Mouse (Mus musculus): Measurements from ENCODE around the gene 2310030G06Rik. TPM values are rescaled to one million over a fixed set of nuclear protein-coding genes. Genes with fewer than 3 reads are reported as not detected.
A peak's percentile ranks its signal among the peaks of the same experiment; 100 is the strongest.

2310030G06Rik gene
- polyA plus RNA-seq, 1 experiment: 1.5 TPM

DNA sequence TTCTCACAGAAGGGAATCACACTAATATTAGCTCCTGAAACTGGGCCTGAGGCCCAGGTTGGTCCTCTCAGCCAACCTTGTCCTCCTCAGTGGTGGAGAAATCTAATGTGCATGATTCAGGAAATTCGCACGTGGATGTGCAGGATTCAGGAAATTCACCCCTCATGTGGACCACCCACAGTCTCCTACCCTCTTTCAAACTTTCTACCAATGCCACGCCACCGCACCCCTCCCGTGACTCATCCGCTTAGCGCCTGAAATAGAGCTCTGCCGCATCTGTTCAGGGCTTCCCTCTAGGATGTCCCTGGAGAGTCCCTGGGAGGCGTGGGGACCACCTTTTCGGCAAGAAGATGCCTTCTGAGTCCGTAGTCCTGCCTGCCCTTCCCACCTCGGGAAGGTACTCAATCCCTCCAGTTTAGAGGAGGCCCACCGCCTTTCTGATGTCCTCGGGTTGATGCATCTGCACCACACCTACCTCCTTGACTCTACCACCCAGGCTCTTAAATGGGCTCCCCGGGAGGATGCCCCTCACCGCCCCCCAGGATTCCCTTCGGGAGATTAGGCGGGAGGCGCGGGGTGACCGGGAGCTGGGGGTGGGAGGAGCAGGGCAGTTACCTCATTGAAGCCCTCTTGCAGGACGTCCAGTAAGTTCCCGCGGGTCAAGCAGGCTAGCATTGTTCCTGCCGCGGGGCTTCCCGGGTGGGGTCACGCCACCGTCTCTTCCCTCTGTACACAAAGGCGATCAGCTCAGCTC is 19.0 kb downstream of the 2310030G06Rik start:
- Histone ChIP-seq H3K9me3 (no peaks in the 10 kb centered on the region), H3K4me1 (peaks cover 30% of the 10 kb centered on the region), H3K4me3 (replicated peaks) (peak overlapping the region; percentile 94), H3K27me3 (replicated peaks) (peaks cover 68% of the 10 kb centered on the region), H3K36me3 (replicated peaks; ENCODE audit: low read length) (no peaks in the 10 kb centered on the region)
- TF ChIP-seq FLI1 (IDR thresholded peaks at IDR 0.05; ENCODE audit: low read length): no peak
- TF ChIP-seq GATA1 (IDR thresholded peaks at IDR 0.05; ENCODE audit: borderline replicate concordance, low read length): no peak

- H3K4me3 ChIP-seq (replicated peaks): no peak overlapping the region
- no peaks in the 10 kb centered on the region for H3K36me3 ChIP-seq (replicated peaks; ENCODE audit: low read length)
- H3K4me1 ChIP-seq: peaks cover 30% of the 10 kb centered on the region
- peaks cover 68% of the 10 kb centered on the region for H3K27me3 ChIP-seq (replicated peaks)
- H3K9me3 ChIP-seq: no peaks in the 10 kb centered on the region
- no peak for TF ChIP-seq GATA1 (IDR thresholded peaks at IDR 0.05; ENCODE audit: borderline replicate concordance, low read length)
- no peak for TF ChIP-seq FLI1 (IDR thresholded peaks at IDR 0.05; ENCODE audit: low read length)
These were observed 20.3 kb downstream of the 2310030G06Rik start for GRCm38 (mm10) chr9:50725921-50726590.

GRCm38 (mm10) chr9:50724661-50725330 is 21.5 kb downstream of the 2310030G06Rik start:
- peaks cover 69% of the 10 kb centered on the region for H3K27me3 ChIP-seq (replicated peaks)
- TF ChIP-seq GATA1 (IDR thresholded peaks at IDR 0.05; ENCODE audit: borderline replicate concordance, low read length) (no peak), FLI1 (IDR thresholded peaks at IDR 0.05; ENCODE audit: low read length) (no peak)
- H3K4me3 ChIP-seq (replicated peaks): no peak overlapping the region
- H3K36me3 ChIP-seq (replicated peaks; ENCODE audit: low read length): no peaks in the 10 kb centered on the region
- H3K4me1 ChIP-seq: peaks cover 28% of the 10 kb centered on the region
- H3K9me3 ChIP-seq: no peaks in the 10 kb centered on the region

DNA sequence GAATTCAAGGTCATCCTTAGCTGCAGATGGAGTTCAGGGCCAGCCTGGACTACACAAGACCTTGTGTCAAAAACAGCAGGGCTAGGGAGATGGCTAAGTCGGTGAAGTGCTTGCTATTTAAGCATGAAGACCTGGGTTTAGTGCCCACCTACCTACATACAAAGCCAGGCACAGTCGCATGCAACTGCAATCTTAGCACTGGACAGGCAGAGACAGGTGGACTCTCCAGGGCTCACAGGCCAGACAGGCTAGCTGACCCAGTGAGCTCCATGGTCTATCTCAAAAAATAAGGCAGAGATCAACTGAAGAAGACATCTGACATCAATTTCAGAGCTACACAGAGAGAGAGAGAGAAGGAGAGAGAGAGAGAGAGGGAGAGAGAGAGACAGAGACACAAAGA is 22.2 kb downstream of the 2310030G06Rik start:
- H3K4me1 ChIP-seq: peaks cover 21% of the 10 kb centered on the region
- no peaks in the 10 kb centered on the region for H3K9me3 ChIP-seq
- H3K4me3 ChIP-seq (replicated peaks): no peak overlapping the region
- peaks cover 70% of the 10 kb centered on the region for H3K27me3 ChIP-seq (replicated peaks)
- H3K36me3 ChIP-seq (replicated peaks; ENCODE audit: low read length): no peaks in the 10 kb centered on the region
- TF ChIP-seq GATA1 (IDR thresholded peaks at IDR 0.05; ENCODE audit: borderline replicate concordance, low read length) (no peak), FLI1 (IDR thresholded peaks at IDR 0.05; ENCODE audit: low read length) (no peak)

DNA sequence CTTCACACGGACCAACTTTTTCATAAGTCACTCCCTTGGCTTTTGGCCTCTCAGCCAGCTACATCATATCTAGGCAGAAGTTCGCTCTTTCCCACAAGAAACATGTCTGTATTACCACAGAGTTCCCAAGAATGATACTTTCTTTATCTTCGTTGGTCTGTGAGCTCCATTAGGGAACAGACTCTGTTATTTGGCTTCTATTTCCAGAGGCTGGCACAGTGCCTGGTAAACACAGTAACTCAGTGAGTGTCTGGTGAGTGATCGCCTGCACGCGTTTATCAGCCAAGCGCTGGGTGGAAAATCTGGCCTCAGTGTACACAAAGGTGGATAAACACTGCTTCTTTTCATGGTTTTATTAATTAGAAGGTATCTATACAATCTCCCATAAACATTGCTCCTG is 22.9 kb downstream of the 2310030G06Rik start:
- H3K9me3 ChIP-seq: no peaks in the 10 kb centered on the region
- no peaks in the 10 kb centered on the region for H3K36me3 ChIP-seq (replicated peaks; ENCODE audit: low read length)
- no peak for TF ChIP-seq GATA1 (IDR thresholded peaks at IDR 0.05; ENCODE audit: borderline replicate concordance, low read length)
- no peak for TF ChIP-seq FLI1 (IDR thresholded peaks at IDR 0.05; ENCODE audit: low read length)
- peaks cover 18% of the 10 kb centered on the region for H3K4me1 ChIP-seq
- peaks cover 67% of the 10 kb centered on the region for H3K27me3 ChIP-seq (replicated peaks)
- H3K4me3 ChIP-seq (replicated peaks): no peak overlapping the region

DNA sequence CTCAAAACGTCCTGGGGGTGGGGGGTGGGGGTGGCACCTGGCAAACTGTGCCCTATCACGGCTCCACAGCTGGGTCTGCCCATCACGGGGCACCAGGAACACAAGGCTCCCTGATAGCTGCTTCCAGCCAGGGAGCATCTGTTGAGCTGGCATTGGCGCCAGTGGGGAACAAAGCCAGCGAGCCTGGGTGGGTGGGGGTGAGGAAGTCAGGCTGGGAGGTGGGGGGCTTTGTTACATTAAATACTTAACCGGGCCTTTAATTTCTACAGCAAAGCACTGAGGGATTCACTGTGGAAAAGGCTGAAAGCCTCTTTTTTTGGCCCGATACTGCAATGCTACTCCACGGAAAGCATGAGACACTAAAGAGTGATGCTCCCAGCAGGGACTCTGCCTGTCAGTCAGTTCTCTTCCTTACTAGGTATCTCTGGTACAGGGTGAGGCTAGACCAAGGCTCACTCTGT is 23.9 kb downstream of the 2310030G06Rik start:
- H3K36me3 ChIP-seq (replicated peaks; ENCODE audit: low read length): no peaks in the 10 kb centered on the region
- H3K9me3 ChIP-seq: no peaks in the 10 kb centered on the region
- no peak overlapping the region for H3K4me3 ChIP-seq (replicated peaks)
- H3K4me1 ChIP-seq: peaks cover 10% of the 10 kb centered on the region
- H3K27me3 ChIP-seq (replicated peaks): peaks cover 67% of the 10 kb centered on the region
- no peak for TF ChIP-seq FLI1 (IDR thresholded peaks at IDR 0.05; ENCODE audit: low read length)
- TF ChIP-seq GATA1 (IDR thresholded peaks at IDR 0.05; ENCODE audit: borderline replicate concordance, low read length): no peak

DNA sequence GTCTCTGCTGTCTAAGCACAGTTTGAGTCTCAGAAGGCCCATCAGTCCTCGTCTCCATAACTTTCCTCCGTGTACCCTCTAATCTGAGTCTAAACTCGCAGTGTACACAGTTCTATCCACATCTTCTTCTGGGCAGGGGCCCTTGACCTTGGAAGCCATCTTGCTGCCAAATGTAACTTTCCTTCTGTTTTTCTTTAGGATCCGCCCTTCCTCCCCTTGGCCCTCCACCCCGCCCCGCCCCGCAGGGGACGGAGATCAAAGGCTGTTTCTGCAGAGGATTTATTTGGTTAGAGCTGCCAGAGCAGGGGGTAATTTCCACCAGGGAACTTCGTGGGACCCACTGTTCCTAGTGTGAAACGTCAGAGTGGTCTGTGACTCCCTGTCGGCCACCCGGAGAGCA is 25.3 kb downstream of the 2310030G06Rik start:
- peaks cover 67% of the 10 kb centered on the region for H3K27me3 ChIP-seq (replicated peaks)
- no peak overlapping the region for H3K4me3 ChIP-seq (replicated peaks)
- H3K4me1 ChIP-seq: peaks cover 11% of the 10 kb centered on the region; the same call in 1 of the 2 replicates
- no peaks in the 10 kb centered on the region for H3K36me3 ChIP-seq (replicated peaks; ENCODE audit: low read length)
- no peaks in the 10 kb centered on the region for H3K9me3 ChIP-seq
- TF ChIP-seq FLI1 (IDR thresholded peaks at IDR 0.05; ENCODE audit: low read length): no peak
- no peak for TF ChIP-seq GATA1 (IDR thresholded peaks at IDR 0.05; ENCODE audit: borderline replicate concordance, low read length)

DNA sequence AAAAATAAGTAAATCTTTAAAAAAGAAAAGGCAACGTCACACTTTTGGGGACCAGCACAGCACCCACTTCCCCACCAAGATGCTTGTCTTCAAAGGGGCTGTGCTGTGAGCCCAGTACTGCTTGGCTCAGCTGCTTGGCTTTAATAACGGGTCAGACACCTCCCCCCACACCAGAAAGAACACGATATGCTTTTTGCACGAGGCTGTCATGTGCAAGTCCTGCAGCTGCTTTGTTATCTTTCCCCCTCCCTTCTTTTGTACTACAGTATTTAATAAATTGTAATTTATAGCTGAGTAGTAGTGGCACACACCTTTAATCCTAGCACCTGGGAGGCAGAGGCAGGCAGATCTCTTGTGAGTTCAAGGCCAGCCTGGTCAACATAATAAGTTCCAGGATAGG is 27.5 kb downstream of the 2310030G06Rik start:
- TF ChIP-seq GATA1 (IDR thresholded peaks at IDR 0.05; ENCODE audit: borderline replicate concordance, low read length) (no peak), FLI1 (IDR thresholded peaks at IDR 0.05; ENCODE audit: low read length) (no peak)
- H3K36me3 ChIP-seq (replicated peaks; ENCODE audit: low read length): no peaks in the 10 kb centered on the region

GRCm38 (mm10) chr9:50714188-50714587 is 32.1 kb downstream of the 2310030G06Rik start:
- TF ChIP-seq GATA1 (IDR thresholded peaks at IDR 0.05; ENCODE audit: borderline replicate concordance, low read length): no peak
- Histone ChIP-seq H3K36me3 (replicated peaks; ENCODE audit: low read length) (no peaks in the 10 kb centered on the region), H3K27me3 (replicated peaks) (peaks cover 51% of the 10 kb centered on the region), H3K4me3 (replicated peaks) (no peak overlapping the region), H3K4me1 (peaks cover 5% of the 10 kb centered on the region; the same call in 1 of the 2 replicates), H3K9me3 (no peaks in the 10 kb centered on the region)

More for the DNA sequence above, 27.5 kb downstream of the 2310030G06Rik start:
- H3K4me1 ChIP-seq: peaks cover 11% of the 10 kb centered on the region; the same call in 1 of the 2 replicates
- peaks cover 63% of the 10 kb centered on the region for H3K27me3 ChIP-seq (replicated peaks)
- no peaks in the 10 kb centered on the region for H3K9me3 ChIP-seq
- H3K4me3 ChIP-seq (replicated peaks): no peak overlapping the region

All from megakaryocyte, embryonic 14.5 days (primary cell).